Mouse (Mus musculus) lung, adult 2 months (tissue): ENCODE data around the gene Nme9.

Source experiments
- CTCF ChIP-seq: fragments of 200-500 bp; IDR thresholded peaks from 2 replicates; pipeline ENCODE4 v1.5.1; 2011; ENCODE audit warnings: mild to moderate bottlenecking, low read length, control low read depth; ENCODE audit not compliant: insufficient read depth
- POLR2A ChIP-seq: fragments of 200-500 bp; IDR thresholded peaks from 2 replicates; pipeline ENCODE4 v1.6.1; 2011; ENCODE audit warnings: low read depth, mild to moderate bottlenecking, control low read depth, low read length, borderline replicate concordance; ENCODE audit errors: extremely low read depth

DNA sequence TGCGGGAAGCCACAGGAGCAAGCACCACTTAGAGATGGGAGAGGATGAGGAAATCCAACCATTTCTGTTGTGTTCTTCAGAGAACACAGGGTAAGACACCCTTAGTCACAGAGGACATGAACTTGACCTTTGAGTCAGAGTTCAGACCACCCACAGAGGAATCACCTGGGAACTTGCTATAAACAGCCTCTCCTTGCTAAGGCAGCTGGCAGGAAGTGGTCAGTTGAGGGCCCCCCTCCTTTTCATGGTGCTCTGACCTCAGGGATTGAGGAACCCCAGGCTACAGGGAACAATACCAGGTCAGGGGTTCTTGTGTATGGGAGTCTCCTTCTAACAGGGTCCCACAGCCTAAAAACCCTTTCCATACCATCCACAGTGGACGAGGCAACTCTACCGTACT lies 34.5 kb upstream of the Nme9 start:
- TF ChIP-seq CTCF, result no peak
- TF ChIP-seq POLR2A, result no peak
